Mouse (Mus musculus): ENCODE results near the gene Dcn.

Dcn gene

DNA sequence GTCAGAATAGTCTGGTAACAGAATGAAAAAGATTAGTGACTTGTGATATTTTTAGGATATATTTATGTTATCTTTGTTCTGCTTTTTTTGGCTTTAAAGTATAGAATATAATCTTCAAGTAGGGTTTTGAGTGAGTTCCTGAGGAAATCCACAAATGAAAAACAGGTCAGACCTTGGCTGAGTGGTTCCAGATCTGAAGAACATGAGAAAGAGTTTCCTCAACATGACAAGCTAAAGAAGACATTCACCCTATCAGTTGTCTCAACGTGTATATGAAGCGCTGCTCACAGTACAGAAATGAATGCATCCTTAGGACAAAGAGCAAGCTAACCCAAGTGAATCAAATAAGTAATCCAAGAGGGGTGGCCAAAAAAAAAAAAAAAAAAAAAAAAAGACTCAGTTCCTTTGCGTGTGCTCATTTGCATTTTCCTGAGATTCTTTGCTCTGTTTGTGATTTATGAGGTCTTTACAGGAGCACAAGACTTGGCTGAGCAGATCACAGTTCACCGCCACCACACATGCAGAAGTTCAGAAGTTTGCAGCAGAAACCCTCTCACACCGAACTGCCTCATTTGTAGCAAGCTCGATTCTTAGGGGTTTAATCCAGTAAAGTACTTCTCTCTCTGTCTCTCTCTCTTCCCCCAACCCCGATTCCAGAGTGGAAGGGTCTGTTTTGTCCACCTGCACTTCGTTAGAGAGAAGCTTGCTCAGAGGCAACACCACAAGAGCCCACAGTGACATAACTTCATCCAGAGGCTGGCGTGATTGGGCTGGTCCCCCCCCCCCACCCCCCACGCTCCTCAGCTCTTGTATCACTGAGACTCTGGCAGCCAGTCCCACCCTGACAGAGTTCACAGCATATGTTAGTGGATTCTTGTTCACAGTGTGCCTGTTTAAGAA lies 85.8 kb downstream of the Dcn start, which contains the start of gene Lum:
Gene Lum (plus strand): TSS at position 172 of the 900 bp plus-strand sequence.
- no peak for DNase-seq

DNA sequence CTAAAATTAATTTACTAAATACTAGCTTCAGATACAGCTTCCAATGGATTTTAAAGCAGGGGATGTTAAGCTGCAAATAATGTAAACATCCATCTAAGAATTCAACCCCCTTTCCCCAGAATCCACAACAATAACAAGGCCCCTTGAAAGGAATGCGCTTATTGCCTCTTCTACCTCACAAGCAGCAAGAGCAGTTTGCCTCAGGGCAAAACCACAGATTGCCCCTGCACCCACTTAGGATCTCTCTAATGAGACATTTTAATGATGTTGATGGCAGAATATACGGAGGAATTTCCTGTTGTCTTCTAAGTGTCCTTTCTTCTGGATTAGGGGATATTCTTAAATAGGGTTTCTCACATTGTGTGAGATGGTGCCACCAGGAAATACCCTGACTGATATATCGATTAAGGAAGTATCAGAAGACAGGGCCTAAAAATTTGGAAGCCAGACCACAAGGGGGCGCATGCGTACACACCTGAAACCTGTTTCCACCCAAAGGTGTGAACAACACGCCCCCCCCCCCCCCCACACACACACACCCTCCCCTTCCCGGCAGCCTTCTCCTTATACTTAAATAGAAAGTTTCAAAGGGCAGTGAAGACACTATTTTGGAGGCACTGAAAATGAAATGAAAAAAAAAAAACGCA lies 88.2 kb downstream of the Dcn start:
- DNase-seq: no peak
